Mouse (Mus musculus) mature B cell (primary cell): ENCODE results near the gene Afap1l2.

Experiments used
- in situ Hi-C: fragments of 300-500 bp; cut with MboI; formaldehyde crosslinking; loops from 2 replicates; pipeline ENCODE4 v1.14.3; 2019

Afap1l2 gene

GRCm38 (mm10) chr19:56939826-56940225 lies 68.2 kb downstream of the Afap1l2 start:
- in situ Hi-C loops, result no loop called here

GRCm38 (mm10) chr19:56937911-56938310 lies 70.1 kb downstream of the Afap1l2 start:
- in situ Hi-C loops, result no loop called here

- in situ Hi-C loops, result no loop called here
Observed at GRCm38 (mm10) chr19:56936253-56936652, 71.8 kb downstream of the Afap1l2 start.

GRCm38 (mm10) chr19:56935777-56936176 lies 72.3 kb downstream of the Afap1l2 start:
- in situ Hi-C loops, result no loop called here

- in situ Hi-C loops, result no loop called here
Observed at GRCm38 (mm10) chr19:56935111-56935510, 72.9 kb downstream of the Afap1l2 start.

GRCm38 (mm10) chr19:56933800-56934199 lies 74.2 kb downstream of the Afap1l2 start:
- in situ Hi-C loops, result no loop called here

GRCm38 (mm10) chr19:56930029-56930428 lies 78.0 kb downstream of the Afap1l2 start:
- in situ Hi-C loops, result no loop called here

GRCm38 (mm10) chr19:56929392-56929791 lies 78.6 kb downstream of the Afap1l2 start:
- in situ Hi-C loops, result no loop called here

- in situ Hi-C loops, result no loop called here
Observed at GRCm38 (mm10) chr19:56921744-56922143, 86.3 kb downstream of the Afap1l2 start.

- in situ Hi-C loops, result no loop called here
Observed at GRCm38 (mm10) chr19:56920232-56920631, 87.8 kb downstream of the Afap1l2 start.

GRCm38 (mm10) chr19:56919628-56920027 lies 88.4 kb downstream of the Afap1l2 start:
- in situ Hi-C loops, result no loop called here

GRCm38 (mm10) chr19:56915084-56915483 lies 92.9 kb downstream of the Afap1l2 start:
- in situ Hi-C loops, result no loop called here

- in situ Hi-C loops, result no loop called here
Observed at GRCm38 (mm10) chr19:56914658-56915057, 93.4 kb downstream of the Afap1l2 start.

- in situ Hi-C loops, result no loop called here
Observed at GRCm38 (mm10) chr19:56913761-56914160, 94.3 kb downstream of the Afap1l2 start.

- in situ Hi-C loops, result no loop called here
Observed at GRCm38 (mm10) chr19:56910561-56910960, 97.5 kb downstream of the Afap1l2 start.

GRCm38 (mm10) chr19:56908472-56909270 lies 99.4 kb downstream of the Afap1l2 start:
- in situ Hi-C loops, result no loop called here

GRCm38 (mm10) chr19:56907850-56908249 lies 100.2 kb downstream of the Afap1l2 start:
- in situ Hi-C loops, result no loop called here

GRCm38 (mm10) chr19:56905395-56905794 lies 102.6 kb downstream of the Afap1l2 start:
- in situ Hi-C loops, result no loop called here

GRCm38 (mm10) chr19:56904095-56904494 lies 103.9 kb downstream of the Afap1l2 start:
- in situ Hi-C loops, result no loop called here

GRCm38 (mm10) chr19:56897654-56898053 lies 110.4 kb downstream of the Afap1l2 start:
- in situ Hi-C loops, result no loop called here

GRCm38 (mm10) chr19:56893326-56893725 lies 114.7 kb downstream of the Afap1l2 start:
- in situ Hi-C loops, result no loop called here

- in situ Hi-C loops, result no loop called here
Observed at GRCm38 (mm10) chr19:56892586-56892985, 115.4 kb downstream of the Afap1l2 start.

- in situ Hi-C loops, result no loop called here
Observed at GRCm38 (mm10) chr19:56891438-56891837, 116.6 kb downstream of the Afap1l2 start.

GRCm38 (mm10) chr19:56888654-56889053 lies 119.4 kb downstream of the Afap1l2 start:
- in situ Hi-C loops, result no loop called here
